Mouse (Mus musculus) thymus, postnatal 10 days (tissue): Measurements from ENCODE around the gene Hist2h2ab.
A peak's percentile ranks its signal among the peaks of the same experiment; 100 is the strongest.

ENCODE experiments used
- DNase-seq, 2 experiments: peaks; one replicate each; pipeline ENCODE4 v3.0.0; 2021; ENCODE audit warnings: low spot score in 2 of 2

Gene Hist2h2ab

DNA sequence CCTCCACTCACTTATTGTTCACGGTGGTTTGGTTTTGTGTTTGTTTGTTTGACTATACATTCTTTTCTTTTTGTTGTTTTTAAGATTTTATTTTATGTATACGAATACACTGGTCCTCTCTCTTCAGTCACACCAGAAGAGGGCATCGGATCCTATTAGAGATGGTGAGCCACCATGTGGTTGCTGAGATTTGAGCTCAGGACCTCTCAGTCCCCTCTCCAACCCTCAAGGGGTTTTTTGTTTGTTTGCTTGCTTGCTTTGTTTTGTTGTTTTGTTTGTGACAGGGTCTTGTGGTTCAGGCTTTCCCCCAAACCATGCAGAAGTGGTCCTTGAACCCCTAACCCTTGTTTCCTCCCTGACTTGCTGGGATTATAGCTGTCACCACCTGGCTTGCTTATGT is 42.0 kb downstream of the Hist2h2ab start:
- no peak for DNase-seq

DNA sequence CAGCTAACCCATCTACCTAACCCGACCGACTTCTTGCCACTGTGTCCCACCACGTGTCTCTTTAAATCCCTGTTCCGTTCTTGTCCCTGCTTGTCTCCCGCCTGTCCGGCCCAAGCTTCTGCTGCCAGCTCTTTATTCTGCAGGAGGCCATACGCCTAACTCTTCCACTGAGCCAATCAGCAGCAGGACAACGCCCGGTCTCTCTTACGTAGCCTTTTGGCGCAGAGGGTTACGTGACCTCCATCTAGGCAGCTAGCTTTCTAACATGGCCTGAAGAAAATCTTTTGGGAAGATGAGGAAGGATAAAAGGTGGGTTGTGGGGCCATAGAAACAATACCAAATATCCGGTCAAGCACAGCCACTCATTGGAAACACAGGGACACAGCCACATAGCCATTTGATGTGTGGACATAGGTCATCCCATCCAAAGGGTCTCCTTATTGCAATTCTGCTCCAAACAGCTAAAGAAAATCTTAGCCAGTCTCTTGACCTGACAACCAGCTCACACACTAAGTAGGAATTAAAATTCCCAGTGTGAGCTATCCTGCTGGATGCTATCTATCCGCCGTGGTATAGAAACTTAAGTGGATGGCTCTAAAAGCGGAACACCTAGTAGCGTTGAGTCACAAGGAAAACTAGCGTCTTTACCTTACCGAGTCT is 42.7 kb downstream of the Hist2h2ab start:
- peak; percentile 36 to 42 for DNase-seq

- DNase-seq = peak; percentile 91 to 94
Measured at GRCm38 (mm10) chr3:96262979-96263550, 43.4 kb downstream of the Hist2h2ab start, which contains the start of gene Hist2h4. Hist2h4 (minus strand) TSS chr3:96263311.

- peak; percentile 40 to 45 for DNase-seq
Measured at GRCm38 (mm10) chr3:96263558-96264403, 44.1 kb downstream of the Hist2h2ab start.

GRCm38 (mm10) chr3:96264404-96264949 is 44.8 kb downstream of the Hist2h2ab start:
- DNase-seq = no peak

- no peak for DNase-seq
Measured at GRCm38 (mm10) chr3:96266132-96266710, 46.6 kb downstream of the Hist2h2ab start.

DNA sequence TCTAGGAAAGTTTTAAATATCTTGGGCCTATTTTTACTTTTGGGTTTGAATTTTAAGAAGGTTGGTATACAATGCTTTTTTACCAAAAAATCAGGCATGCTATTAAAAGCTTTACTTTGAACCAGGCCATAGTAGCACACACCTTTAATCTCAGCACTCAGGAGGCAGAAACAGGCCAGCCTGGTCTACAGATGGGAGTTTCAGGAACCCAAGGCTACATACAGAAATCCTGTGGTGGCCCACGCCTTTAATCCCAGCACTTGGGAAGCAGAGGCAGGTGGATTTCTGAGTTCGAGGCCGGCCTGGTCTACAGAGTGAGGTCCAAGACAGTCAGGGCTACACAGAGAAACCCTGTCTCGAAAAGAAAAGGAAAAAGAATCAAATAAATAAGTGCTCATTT is 47.9 kb downstream of the Hist2h2ab start:
- no peak for DNase-seq

DNA sequence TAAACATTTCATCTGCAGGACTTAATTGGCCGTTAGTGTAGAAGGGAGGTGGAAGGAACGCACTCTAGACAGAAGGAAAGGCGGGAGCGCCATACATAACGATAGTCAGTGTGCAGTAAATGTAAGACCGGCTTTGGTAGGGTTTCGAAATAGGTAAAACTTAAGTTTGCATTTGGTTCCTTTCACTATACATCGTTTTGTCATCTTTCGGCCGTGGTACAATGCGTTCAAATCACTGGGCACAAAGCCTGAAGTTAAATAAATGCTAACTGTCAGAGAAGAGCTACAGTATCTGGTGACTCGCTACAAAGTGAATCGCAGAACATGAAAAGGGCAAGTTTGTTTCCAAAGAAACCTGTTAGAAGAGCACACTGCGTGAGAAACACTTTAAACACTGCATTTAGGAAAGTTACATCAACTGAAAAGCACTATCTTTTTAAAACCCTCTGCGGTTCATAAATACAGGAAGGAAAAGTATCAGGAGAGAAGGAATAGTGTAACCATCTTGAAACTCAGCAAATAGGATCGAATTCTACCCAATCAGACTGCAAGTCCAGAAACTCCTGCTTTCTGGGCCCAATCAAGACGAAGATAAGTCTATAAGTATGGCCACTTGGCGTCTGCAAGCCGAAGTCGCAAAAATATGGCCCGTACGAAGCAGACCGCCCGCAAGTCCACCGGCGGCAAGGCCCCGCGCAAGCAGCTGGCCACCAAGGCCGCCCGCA is 48.5 kb downstream of the Hist2h2ab start, which contains the start of gene Hist2h3b:
Gene Hist2h3b (plus strand): TSS at position 604 of the 725 bp plus-strand sequence.
- peak; percentile 77 to 84 for DNase-seq

DNA sequence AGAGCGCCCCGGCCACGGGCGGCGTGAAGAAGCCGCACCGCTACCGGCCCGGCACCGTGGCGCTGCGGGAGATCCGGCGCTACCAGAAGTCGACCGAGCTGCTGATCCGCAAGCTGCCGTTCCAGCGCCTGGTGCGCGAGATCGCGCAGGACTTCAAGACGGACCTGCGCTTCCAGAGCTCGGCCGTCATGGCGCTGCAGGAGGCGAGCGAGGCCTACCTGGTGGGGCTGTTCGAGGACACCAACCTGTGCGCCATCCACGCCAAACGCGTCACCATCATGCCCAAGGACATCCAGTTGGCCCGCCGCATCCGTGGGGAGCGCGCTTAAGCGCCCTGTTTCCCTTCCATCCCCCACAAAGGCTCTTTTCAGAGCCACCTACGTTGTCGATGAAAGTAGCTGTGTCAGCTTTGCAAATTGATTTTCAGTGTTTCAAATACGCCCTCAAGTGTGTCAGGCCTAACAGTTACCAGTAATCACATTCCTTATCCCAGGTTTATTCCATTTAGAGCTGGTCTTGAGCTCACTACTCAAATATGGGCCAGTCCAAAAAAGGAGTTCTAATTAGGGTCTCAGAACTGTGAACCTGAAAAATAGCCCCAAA is 49.2 kb downstream of the Hist2h2ab start:
- DNase-seq = peak in 1 of 2 experiments; percentile 31
